Mouse (Mus musculus) gastrocnemius, postnatal 36 days (tissue): ENCODE results near the gene Poc1a. TPM values are rescaled to one million over a fixed set of nuclear protein-coding genes. Genes with fewer than 3 reads are reported as not detected.
A peak's percentile ranks its signal among the peaks of the same experiment; 100 is the strongest.

Experiments used
- DNase-seq, 2 experiments: peaks; one replicate each; pipeline ENCODE4 v3.0.0; 2022
- intact Hi-C: fragments of 180-260 bp; cut with DNase I; formaldehyde crosslinking; loops from one replicate; pipeline ENCODE4 v1.15.1; 2025
- total RNA-seq, 2 experiments: library from RNA; stranded (reverse); gene quantifications; 2 replicates each; pipeline ENCODE4 v1.2.3; 2021

Poc1a gene
- total RNA-seq, 2 experiments from 2014 or later = 1.5 to 1.7 TPM

DNA sequence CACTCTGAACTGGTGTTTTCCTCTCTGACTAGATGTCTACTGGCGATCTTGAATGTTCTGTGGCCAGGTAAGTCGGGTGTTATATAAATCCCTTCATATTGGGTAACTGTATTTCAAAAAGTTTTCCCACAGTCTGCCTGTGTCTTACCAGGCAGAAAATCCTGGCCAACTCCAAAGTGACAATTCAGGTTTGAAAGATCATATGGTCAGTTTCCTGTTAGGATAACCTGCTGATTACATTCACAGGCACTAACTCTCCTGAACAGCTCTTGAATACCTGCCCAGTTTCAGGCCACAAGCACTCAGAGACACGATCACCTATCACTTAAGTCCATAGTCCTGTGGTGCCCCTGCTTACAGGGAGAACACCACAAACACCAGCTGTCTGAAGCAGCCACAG lies 18.8 kb upstream of the Poc1a start:
- no peak for DNase-seq
- intact Hi-C loops = no loop called here

DNA sequence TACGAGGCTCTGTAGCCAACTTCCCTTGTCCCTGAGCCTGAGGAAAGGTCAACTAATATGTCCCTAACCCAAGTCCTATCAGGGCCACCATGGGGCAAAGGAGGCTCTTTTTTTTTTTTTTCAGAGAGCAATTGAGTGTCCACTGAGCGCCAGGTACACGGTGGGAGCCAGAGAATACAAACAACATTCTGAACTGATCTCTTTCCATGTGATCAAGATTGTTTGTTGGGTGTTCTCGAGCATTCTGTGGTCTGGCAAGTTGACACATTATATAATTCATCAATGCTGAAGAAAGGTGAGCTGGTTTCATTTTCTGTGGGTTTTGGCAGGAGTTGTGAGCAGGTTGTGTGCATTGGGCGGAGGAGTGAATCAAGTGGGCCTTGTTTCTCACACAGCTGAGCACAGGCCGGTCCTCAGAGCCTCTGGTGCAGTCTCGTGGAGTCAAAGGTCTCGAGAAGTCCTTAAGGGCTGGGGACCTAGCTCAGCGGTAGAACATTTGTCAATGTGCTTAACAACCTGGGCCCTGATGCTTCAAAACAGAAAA lies 17.4 kb upstream of the Poc1a start:
- no peak for DNase-seq
- intact Hi-C loops = no loop called here

GRCm38 (mm10) chr9:106265358-106266075 lies 15.3 kb upstream of the Poc1a start:
- intact Hi-C loops = no loop called here
- no peak for DNase-seq

- DNase-seq = no peak
- intact Hi-C loops = no loop called here
Measured at GRCm38 (mm10) chr9:106266936-106267657, 13.8 kb upstream of the Poc1a start.

DNA sequence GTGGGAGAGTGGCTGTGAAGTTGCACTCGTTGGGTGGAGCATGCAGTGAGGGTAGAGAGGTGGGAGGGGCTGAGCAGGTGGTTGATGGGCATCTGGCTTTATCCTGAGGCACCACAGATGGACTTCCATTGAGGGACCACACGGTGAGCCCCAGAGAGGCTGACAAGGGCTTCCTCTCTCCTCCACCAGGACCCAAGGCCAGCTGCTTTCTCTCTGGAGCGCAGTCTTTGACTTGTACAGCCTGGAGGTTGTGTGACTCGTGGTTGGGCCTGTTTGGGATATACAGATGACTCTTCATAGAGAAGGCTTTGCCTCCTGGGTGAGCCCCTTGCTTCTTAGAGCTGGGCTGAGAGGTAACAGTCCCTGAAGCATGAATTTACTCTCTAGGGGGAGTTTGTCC lies 12.4 kb upstream of the Poc1a start:
- no peak for DNase-seq
- intact Hi-C loops = no loop called here

DNA sequence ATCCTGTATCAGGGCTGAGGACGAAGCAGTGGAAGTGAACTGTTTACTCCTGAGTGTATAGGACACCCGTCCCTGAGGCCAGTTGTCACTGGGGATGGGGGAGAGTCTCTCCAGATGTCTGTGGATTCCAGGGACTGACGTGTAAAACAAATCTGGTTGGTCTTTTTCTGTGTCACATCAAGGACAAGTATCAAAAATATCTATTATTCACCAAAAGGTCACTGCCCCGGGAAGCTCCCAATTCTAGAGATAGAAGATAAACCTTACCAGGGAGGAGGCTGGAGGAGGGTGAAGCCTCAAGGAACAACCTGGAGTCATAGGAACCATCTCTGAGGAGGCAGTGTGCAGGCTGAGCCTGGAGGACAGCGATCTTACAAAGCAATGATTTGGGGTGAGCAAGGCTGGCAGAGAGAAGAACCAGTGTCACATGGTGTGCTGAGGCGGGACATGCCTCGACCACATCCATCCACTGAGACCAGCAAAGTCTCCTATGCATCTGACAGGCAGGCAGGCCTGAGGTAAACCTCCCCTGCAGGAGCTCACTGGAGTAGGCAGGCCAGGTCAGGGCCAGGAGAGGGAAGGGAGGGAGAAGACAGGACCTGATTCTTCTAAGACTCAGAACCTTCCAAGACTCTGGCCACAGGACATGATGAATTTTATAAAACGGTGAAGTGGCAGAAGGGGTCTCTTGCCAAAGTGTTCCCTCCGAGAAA lies 11.6 kb upstream of the Poc1a start:
- intact Hi-C loops = no loop called here
- DNase-seq = no peak

DNA sequence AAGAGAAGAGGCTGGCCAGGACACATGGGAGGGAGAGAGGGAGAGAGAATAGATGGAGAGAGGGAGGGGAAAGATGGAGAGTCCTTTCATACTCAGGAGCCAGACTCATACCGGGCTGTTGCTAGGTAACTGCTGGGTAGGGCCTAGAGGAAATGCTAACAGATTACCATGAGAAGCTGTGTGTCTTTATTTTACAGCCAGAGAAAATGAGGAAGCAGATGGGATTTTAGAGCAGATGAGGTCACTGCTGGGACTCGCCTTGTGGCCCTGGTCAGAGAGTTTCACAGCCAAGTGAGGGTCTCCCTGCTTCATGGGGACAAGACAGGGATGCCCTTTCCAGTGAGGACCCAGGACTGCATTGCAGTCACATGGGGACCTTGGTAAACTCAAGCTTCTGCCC lies 11.0 kb upstream of the Poc1a start:
- intact Hi-C loops = no loop called here
- DNase-seq = no peak

DNA sequence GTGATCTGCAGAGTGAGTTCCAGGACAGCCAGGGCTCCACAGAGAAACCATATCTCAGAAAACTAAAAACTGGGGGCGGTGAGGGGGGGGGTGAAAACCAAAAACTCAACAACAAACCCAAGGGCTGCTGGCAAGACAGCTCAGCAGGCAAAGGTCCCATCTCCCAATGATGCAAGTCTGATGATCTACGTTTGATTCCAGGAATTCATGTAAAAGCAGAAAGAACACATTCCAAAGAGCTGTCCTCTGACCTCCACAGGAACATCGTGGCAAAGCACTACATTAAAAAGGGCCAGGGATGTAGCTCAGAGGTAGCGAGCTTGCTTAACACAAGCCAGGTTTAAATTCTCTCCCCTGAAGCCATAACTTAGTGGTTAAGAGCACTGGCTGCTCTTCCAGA lies 10.2 kb upstream of the Poc1a start:
- DNase-seq = no peak
- intact Hi-C loops = no loop called here

DNA sequence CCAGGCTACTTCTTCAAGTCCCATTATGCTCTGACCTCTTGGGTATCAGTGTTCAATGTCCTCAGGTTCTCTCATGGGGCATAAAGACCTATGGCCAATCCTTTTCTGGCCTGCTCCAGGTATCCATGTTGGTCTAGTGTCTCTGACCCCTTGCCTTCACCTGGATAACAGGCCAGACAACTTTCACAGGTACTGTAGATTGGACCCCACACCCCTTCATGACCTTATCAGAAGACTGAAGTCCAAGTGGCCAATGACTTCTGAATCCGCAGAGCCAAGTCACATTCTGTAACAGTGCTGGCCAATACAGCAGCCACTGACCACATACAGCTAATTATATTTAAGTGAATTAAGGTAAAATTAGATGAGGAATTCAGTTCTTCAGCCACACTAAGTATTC lies 8.6 kb upstream of the Poc1a start:
- intact Hi-C loops = no loop called here
- no peak for DNase-seq

- no peak for DNase-seq
- intact Hi-C loops = no loop called here
Measured at GRCm38 (mm10) chr9:106273276-106273675, 7.6 kb upstream of the Poc1a start.

DNA sequence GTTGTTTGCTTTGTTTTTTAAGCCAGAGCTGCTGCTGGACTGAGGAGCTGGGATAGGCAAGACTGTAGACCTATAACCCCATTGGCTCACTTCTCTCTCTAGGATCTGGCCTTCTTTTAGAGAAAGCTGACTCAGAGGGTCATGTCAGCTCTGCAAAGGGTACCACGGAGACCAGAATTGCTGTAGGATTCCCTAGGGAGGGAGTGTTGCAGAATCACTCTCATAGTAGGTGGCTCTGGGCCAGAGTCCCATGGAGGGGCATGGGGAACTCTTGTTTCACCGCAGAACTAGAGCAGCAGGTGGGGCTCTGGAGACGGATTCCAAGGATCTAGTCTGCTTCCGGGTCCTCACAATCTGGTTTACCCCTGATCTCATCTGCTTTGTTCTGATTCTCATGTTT lies 7.1 kb upstream of the Poc1a start:
- no peak for DNase-seq
- intact Hi-C loops = no loop called here

GRCm38 (mm10) chr9:106274652-106275180 lies 6.1 kb upstream of the Poc1a start:
- intact Hi-C loops = no loop called here

DNA sequence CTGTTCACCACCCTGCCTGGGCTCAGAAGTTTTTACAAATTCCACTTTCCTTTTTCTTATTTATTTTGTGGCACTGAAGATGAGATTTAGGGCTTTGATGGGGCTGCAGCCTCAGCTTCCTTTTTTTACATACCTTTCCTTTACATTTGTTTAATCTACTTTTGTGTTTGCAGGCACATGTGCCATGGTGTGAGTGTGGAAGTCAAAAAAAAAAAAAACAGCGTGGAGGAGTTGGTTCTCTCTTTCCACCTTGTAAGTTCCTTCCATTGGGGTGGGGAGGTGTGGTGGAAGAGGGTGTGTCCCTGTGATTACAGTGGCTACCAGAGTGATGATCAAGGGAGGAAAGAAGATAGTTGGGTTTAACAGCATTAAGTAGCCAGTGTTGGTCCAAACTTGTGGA lies 5.1 kb upstream of the Poc1a start:
- DNase-seq = no peak
- intact Hi-C loops = no loop called here

More at GRCm38 (mm10) chr9:106274652-106275180, 6.1 kb upstream of the Poc1a start:
- no peak for DNase-seq

- DNase-seq = peak; percentile 37 to 41
- intact Hi-C loops = loop anchor here (2.0 to 5.0 kb wide), 2 partner anchors 32 to 123 kb away; partner anchors contain the start of genes Alas1 and Glyctk
Measured at GRCm38 (mm10) chr9:106280386-106280785, 475 bp upstream of the Poc1a start.

DNA sequence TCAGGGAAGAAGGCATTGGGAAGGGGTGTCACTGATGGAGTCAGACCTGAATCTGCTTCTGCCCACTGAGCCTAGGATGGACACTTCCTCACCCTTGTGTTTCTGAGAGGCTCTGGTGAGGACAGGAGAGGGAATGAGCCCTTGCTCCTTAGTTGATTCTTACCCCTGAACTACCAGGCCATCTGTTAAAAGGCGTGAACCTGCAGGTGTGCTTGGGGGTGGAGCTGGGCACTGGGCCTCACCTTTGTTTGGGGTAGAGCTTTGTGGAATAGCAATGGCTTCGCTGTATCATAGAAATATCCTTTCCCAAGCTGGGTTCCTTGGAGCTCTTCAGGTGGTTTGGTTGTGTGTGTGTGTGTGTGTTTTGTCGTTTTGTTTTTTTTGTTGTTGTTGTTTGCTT lies 1.2 kb downstream of the Poc1a start:
- DNase-seq = no peak
- intact Hi-C loops = loop anchor here (5.0 kb wide), 1 partner anchor 125 kb away; the partner anchor contains the start of gene Glyctk

DNA sequence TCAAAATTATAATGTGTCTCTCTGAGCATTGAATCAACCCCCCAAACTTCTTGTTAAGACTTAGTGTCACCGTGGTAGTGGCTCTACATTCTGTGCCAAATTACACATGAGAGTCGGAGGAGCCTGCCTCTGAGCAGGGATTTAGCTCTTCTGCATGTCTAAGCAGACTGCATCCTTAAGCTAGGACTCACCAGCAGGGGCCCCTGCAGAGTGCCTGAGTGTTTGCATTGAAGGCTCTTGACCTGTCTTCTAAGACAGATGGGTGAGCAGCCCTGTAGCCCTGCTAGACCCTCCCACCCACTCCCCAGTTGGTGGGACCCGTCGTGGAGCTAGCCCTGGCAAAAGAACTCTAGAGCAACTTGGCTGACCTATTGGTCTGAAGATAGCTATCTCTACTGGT lies 6.3 kb downstream of the Poc1a start:
- intact Hi-C loops = no loop called here
- DNase-seq = no peak

- intact Hi-C loops = loop anchor here (2.0 kb wide), 2 partner anchors 132 to 188 kb away; partner anchors contain the start of gene Parp3
- peak; percentile 67 to 69 for DNase-seq
Measured at GRCm38 (mm10) chr9:106288864-106289263, 8.0 kb downstream of the Poc1a start.

DNA sequence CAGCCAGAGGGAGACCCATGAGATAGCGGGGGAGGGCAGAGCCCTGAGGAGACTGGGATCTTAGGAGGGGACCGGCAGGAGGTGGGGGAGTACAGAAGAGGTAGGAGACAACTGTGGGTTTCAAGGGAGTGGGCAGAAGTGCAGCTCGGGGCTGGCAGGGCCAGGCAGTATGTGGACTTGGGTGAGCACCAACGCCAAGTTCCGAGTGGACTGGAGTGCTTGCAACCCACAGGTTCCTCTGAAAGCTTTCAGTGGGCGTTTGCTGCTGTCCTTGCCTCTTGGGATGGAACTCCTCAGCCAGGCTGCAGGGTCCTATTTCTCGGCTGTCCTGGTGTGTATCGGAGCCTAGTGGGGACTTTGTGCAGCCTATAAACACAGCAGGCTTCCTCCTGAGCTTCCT lies 9.0 kb downstream of the Poc1a start:
- intact Hi-C loops = loop anchor here (2.0 to 5.0 kb wide), 3 partner anchors 52 to 187 kb away; partner anchors contain the start of gene Parp3

DNA sequence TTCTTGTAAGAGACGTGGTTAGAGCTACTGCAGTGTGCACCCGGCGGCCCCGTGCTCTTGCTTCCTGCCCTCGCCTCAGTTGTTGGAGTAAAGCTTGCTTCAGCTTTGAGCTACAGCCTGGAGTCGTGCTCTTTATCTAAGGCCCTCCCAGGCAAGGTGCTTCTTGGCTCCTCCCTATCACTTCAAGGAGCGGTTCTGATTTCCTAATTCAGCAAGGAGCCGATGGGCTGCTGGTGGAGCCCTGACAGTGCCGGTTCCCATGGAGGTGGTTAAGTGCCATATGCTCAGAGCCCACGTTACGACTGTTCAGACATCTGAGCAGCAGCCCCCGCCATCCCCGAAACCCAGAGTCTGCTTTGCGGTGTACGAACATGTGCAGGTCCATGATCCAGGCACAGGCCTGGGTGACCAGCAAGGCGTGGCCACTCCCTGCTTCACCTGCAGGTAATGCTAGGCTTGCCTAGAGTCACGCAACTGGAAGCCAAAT lies 9.8 kb downstream of the Poc1a start:
- no peak for DNase-seq
- intact Hi-C loops = loop anchor here (5.0 kb wide), 1 partner anchor 52 kb away; no protein-coding TSS in a partner anchor

More for the DNA sequence above, 9.0 kb downstream of the Poc1a start:
- no peak for DNase-seq

GRCm38 (mm10) chr9:106293569-106294156 lies 12.8 kb downstream of the Poc1a start:
- no peak for DNase-seq

More at GRCm38 (mm10) chr9:106293569-106294156, 12.8 kb downstream of the Poc1a start:
- intact Hi-C loops = loop anchor here (5.0 kb wide), 1 partner anchor 49 kb away; no protein-coding TSS in a partner anchor
